Mouse (Mus musculus): ENCODE measurements around the gene Prr19. TPM values are rescaled to one million over a fixed set of nuclear protein-coding genes. Genes with fewer than 3 reads are reported as not detected.

Prr19 gene
- polyA plus RNA-seq, 1 experiment from 2014 or later = 2.3 TPM

DNA sequence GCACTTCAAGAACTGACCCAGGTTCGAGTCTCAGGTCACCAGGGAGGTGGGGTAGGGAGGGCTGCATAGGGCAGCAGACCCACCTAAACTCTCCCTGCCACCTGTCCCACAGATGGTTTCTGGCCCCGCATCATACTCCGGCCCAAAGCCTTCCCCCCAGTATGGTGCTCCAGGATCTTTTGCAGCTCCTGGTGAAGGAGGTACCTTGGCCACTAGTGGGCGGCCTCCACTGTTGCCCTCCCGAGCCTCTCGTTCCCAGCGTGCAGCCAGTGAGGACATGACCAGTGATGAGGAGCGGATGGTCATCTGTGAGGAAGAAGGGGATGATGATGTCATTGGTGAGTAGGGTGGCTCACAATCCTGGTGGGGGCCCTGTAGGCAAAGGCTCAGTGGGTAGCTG, 14.2 kb upstream of the Prr19 start:
- WGBS = 80% methylated on average over 8 of the region's 8 CpGs
- no peak overlapping the region for H3K27ac ChIP-seq

DNA sequence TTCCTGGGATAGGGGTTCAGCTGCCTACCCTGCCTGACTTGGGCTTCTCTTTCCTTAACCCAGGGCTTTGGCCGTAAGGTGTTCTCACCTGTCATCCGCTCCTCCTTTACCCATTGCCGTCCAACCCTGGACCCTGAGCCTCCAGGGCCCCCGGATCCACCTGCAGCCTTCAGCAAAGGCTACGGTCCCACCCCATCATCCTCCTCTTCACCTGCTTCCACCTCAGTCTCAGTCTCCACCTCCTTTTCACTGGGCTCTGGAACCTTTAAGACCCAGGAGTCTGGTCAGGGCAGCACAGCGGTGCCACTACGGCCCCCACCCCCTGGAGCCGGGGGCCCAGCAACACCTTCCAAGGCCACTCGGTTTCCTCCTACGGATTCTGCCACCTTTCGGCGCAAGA, 13.2 kb upstream of the Prr19 start:
- 98% methylated on average over 12 of the region's 12 CpGs for WGBS
- ATAC-seq (ENCODE audit: low FRiP score) = no peak
- H3K9ac ChIP-seq = no peak overlapping the region

More for the DNA sequence above, 14.2 kb upstream of the Prr19 start:
- Histone ChIP-seq H3K4me1 (replicated peaks) (peaks cover 51% of the 10 kb centered on the region), H3K36me3 (peaks cover 74% of the 10 kb centered on the region), H3K9me3 (no peaks in the 10 kb centered on the region), H3K4me3 (no peak overlapping the region), H3K4me2 (no peak overlapping the region), H3K9ac (0 out of 2 replicates have a peak overlapping the region, but pooled peaks have one; percentile 43), H3K27me3 (no peaks in the 10 kb centered on the region)
- no peak for ATAC-seq (ENCODE audit: low FRiP score)

DNA sequence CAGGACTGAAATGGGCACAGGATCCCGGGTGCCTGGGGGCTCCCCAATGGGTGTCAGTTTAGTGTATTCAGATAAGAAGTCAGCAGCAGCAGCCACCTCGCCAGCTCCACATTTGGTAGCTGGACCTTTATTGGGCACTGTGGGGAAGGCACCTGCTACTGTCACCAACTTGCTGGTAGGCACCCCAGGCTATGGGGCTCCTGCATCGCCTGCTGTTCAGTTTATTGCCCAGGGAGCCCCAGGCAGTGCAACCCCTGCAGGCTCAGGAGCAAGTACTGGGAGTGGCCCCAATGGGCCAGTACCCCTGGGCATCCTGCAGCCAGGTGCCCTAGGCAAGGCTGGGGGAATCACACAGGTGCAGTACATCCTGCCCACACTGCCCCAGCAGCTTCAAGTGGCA, 12.5 kb upstream of the Prr19 start:
- 93% methylated on average over 3 of the region's 3 CpGs for WGBS

More for the DNA sequence above, 13.2 kb upstream of the Prr19 start:
- Histone ChIP-seq H3K4me1 (replicated peaks) (peaks cover 54% of the 10 kb centered on the region), H3K27me3 (no peaks in the 10 kb centered on the region), H3K27ac (no peak overlapping the region), H3K36me3 (peaks cover 84% of the 10 kb centered on the region), H3K4me2 (no peak overlapping the region), H3K4me3 (no peak overlapping the region), H3K9me3 (no peaks in the 10 kb centered on the region)

DNA sequence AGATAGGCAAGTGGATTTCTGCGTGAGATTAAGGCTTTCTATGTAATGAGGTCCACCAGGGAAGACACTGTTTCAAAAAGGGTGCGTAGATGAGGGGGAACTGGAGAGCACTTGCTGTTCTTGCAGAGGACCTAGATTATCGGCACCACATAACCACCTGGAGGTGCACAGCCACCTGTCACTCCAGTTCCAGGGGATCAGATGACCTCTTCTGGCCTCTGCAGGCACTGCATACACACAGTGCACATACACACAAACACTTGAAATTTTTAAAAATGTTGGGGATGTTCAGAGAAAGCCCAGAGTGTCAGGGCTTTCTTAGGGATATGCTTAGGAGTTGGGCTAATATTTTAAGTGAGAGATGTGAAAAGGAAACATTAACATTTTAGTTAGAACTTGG, 11.3 kb upstream of the Prr19 start:
- no peak overlapping the region for H3K9ac ChIP-seq
- no peak overlapping the region for H3K27ac ChIP-seq
- 96% methylated on average over 3 of the region's 3 CpGs for WGBS
- H3K36me3 ChIP-seq = peaks cover 100% of the 10 kb centered on the region
- peaks cover 44% of the 10 kb centered on the region for H3K4me1 ChIP-seq (replicated peaks)
- no peaks in the 10 kb centered on the region for H3K9me3 ChIP-seq
- no peak for ATAC-seq (ENCODE audit: low FRiP score)
- no peak overlapping the region for H3K4me2 ChIP-seq
- H3K27me3 ChIP-seq = no peaks in the 10 kb centered on the region
- H3K4me3 ChIP-seq = no peak overlapping the region

More for the DNA sequence above, 12.5 kb upstream of the Prr19 start:
- H3K27ac ChIP-seq = 0 out of 2 replicates have a peak overlapping the region, but pooled peaks have one; percentile 35
- peaks cover 50% of the 10 kb centered on the region for H3K4me1 ChIP-seq (replicated peaks)
- H3K4me2 ChIP-seq = no peak overlapping the region
- no peak overlapping the region for H3K9ac ChIP-seq
- H3K27me3 ChIP-seq = no peaks in the 10 kb centered on the region
- no peak overlapping the region for H3K4me3 ChIP-seq
- ATAC-seq (ENCODE audit: low FRiP score) = no peak
- H3K36me3 ChIP-seq = peaks cover 91% of the 10 kb centered on the region
- H3K9me3 ChIP-seq = no peaks in the 10 kb centered on the region

DNA sequence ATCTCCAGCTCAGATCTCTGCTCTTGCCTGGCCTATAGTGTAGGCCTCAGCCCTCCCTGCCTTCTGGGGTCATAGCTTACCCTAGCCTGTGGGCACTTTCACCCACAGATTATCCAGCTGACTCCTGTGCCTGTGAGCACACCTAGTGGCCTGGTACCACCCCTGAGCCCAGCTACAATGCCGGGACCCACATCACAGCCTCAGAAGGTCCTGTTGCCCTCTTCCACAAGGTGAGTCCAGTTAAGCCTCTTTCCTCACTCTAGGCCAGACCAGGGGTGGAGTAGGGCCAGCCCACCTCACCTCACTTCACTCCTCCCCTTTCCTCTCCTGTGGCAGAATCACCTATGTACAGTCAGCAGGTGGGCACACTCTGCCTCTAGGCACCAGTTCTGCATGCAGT, 10.7 kb upstream of the Prr19 start:
- Histone ChIP-seq H3K9ac (no peak overlapping the region), H3K27me3 (no peaks in the 10 kb centered on the region), H3K9me3 (no peaks in the 10 kb centered on the region), H3K4me1 (replicated peaks) (peaks cover 44% of the 10 kb centered on the region), H3K36me3 (peaks cover 100% of the 10 kb centered on the region), H3K4me2 (no peak overlapping the region), H3K4me3 (no peak overlapping the region), H3K27ac (no peak overlapping the region)
- ATAC-seq (ENCODE audit: low FRiP score) = no peak
- 95% methylated on average over 1 of the region's 1 CpGs for WGBS

DNA sequence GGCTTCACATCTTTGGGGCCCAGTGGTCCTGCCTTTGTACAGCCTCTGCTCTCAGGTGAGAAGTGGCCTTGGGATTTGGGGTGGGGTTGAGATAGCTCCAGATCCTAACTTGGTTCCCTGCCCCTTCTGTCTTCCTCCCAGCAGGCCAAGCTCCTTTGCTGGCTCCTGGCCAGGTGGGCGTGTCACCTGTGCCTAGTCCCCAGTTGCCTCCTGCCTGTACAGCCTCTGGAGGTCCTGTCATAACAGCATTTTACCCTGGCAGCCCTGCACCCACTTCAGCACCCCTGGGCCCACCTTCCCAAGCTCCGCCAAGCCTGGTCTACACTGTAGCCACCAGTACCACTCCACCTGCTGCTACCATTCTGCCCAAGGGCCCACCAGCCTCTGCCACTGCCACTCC, 10.3 kb upstream of the Prr19 start:
- no peak overlapping the region for H3K4me3 ChIP-seq

DNA sequence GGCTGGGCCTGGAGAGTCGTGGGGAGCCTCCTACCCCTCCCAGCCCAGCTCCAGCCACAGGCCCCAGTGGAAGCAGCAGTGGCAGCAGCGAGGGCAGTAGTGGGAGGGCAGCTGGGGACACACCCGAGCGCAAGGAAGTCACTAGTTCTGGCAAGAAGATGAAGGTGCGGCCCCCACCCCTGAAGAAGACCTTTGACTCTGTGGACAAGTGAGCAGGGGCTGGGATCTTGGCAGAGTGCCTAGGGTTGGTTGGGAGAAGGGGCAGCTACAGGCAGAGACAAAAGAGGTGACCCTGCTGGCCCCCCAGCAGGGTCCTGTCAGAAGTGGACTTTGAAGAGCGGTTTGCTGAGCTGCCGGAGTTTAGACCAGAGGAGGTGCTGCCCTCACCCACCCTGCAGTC, 9.1 kb upstream of the Prr19 start:
- no peak for ATAC-seq (ENCODE audit: low FRiP score)
- H3K4me3 ChIP-seq = no peak overlapping the region
- WGBS = 66% methylated on average over 7 of the region's 7 CpGs
- peak overlapping the region; percentile 55 for H3K27ac ChIP-seq
- no peaks in the 10 kb centered on the region for H3K9me3 ChIP-seq
- no peak overlapping the region for H3K4me2 ChIP-seq
- peak overlapping the region; percentile 49; the same call in 1 of the 2 replicates for H3K9ac ChIP-seq
- peaks cover 49% of the 10 kb centered on the region for H3K4me1 ChIP-seq (replicated peaks)
- no peaks in the 10 kb centered on the region for H3K27me3 ChIP-seq
- H3K36me3 ChIP-seq = peaks cover 89% of the 10 kb centered on the region

More for the DNA sequence above, 10.3 kb upstream of the Prr19 start:
- ATAC-seq (ENCODE audit: low FRiP score) = 0 out of 2 replicates have a peak, but pooled peaks have one; percentile 15
- no peaks in the 10 kb centered on the region for H3K9me3 ChIP-seq
- H3K4me2 ChIP-seq = no peak overlapping the region
- peaks cover 100% of the 10 kb centered on the region for H3K36me3 ChIP-seq
- 89% methylated on average over 2 of the region's 2 CpGs for WGBS
- no peak overlapping the region for H3K9ac ChIP-seq
- H3K27me3 ChIP-seq = no peaks in the 10 kb centered on the region
- H3K27ac ChIP-seq = peak overlapping the region; percentile 35; the same call in 1 of the 2 replicates
- H3K4me1 ChIP-seq (replicated peaks) = peaks cover 45% of the 10 kb centered on the region

DNA sequence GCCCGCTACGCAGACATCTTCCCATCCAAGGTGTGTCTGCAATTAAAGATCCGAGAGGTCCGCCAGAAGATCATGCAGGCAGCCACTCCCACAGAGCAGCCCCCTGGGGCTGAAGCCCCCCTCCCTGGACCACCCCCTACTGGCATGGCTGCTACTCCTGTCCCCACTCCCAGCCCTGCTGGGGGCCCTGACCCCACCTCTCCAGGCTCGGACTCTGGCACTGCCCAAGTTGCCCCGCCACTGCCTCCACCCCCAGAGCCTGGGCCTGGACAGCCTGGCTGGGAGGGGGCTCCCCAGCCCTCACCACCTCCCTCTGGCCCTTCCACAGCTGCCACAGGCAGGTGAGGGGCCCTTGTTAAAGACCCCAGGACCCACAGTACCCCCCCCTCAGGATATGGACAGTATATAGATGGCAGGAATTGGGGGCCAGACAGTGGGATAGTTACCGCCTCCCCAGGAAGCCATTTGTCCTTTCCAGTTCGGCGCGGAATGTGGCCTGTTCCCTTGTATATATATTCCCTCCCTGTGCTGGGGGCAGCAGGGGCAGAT, 7.9 kb upstream of the Prr19 start:
- H3K27ac ChIP-seq = peak overlapping the region; percentile 64
- no peak overlapping the region for H3K4me3 ChIP-seq
- ATAC-seq (ENCODE audit: low FRiP score) = no peak
- no peaks in the 10 kb centered on the region for H3K27me3 ChIP-seq
- H3K9me3 ChIP-seq = no peaks in the 10 kb centered on the region
- peak overlapping the region; percentile 13; the same call in 1 of the 2 replicates for H3K9ac ChIP-seq
- WGBS = 81% methylated on average over 10 of the region's 10 CpGs
- peaks cover 77% of the 10 kb centered on the region for H3K36me3 ChIP-seq
- no peak overlapping the region for H3K4me2 ChIP-seq
- peaks cover 52% of the 10 kb centered on the region for H3K4me1 ChIP-seq (replicated peaks)

DNA sequence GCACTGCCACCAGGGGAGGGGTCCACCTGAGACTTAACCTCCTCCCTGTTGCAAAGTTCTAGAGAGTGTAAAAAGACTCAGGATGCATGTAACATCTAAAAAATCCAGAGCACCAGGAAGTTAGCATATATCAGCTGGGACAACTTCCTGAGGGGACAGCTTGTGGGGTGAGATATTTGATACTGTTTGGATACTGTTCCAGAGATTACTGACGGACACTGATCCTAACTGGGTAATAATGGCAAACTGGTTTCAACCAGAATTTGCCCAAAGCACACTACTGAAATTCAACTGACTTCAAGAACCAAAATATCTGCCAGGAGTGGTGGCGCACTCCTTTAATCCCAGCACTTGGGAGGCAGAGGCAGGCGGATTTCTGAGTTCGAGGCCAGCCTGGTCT, 6.7 kb upstream of the Prr19 start:
- Histone ChIP-seq H3K4me2 (no peak overlapping the region), H3K27ac (no peak overlapping the region), H3K36me3 (peaks cover 65% of the 10 kb centered on the region), H3K9me3 (no peaks in the 10 kb centered on the region), H3K9ac (no peak overlapping the region), H3K27me3 (no peaks in the 10 kb centered on the region), H3K4me1 (replicated peaks) (peaks cover 58% of the 10 kb centered on the region), H3K4me3 (no peak overlapping the region)
- 92% methylated on average over 4 of the region's 4 CpGs for WGBS
- no peak for ATAC-seq (ENCODE audit: low FRiP score)

DNA sequence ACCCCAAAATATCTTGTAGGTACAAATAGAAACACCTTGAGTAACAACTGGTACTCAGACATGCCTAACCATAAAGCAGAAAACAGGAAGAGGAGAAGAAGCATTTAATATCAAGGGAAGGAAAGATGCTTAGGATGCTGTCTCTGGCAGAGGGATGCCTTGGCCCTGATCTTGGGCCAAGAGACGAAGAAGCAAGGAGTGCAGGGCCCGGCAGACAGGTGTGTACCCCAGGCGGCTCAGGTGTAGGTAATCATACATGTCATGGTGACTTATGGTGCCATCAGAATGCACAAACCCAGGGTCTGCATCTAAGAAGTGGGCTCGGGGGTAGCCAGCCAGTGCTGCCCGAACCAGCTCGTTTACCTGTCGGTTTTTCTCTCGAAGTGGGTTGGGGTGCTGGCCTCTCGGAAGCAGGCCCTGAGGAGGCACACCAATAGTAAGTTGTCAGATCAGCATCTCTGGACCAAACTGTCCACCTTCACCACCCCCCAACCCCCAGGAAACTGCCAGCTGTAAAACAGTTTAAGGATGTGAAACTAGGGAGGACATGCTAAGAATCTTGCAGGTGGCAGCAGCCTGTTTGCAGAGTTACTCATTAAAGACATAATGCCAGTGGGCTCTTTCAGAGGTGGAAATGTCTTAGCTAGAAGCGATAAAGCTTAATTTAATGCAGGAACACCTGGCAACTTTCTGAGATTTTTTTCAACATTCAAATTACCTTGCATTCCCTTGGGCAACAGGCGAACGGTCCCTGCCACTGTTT, 6.1 kb upstream of the Prr19 start:
- Histone ChIP-seq H3K4me2 (peak overlapping the region; percentile 79), H3K36me3 (peaks cover 58% of the 10 kb centered on the region), H3K9me3 (no peaks in the 10 kb centered on the region), H3K27ac (peak overlapping the region; percentile 12; the same call in 1 of the 2 replicates), H3K4me1 (replicated peaks) (peaks cover 58% of the 10 kb centered on the region), H3K4me3 (no peak overlapping the region), H3K27me3 (no peaks in the 10 kb centered on the region), H3K9ac (no peak overlapping the region)
- WGBS = 88% methylated on average over 12 of the region's 12 CpGs
- ATAC-seq (ENCODE audit: low FRiP score) = no peak

DNA sequence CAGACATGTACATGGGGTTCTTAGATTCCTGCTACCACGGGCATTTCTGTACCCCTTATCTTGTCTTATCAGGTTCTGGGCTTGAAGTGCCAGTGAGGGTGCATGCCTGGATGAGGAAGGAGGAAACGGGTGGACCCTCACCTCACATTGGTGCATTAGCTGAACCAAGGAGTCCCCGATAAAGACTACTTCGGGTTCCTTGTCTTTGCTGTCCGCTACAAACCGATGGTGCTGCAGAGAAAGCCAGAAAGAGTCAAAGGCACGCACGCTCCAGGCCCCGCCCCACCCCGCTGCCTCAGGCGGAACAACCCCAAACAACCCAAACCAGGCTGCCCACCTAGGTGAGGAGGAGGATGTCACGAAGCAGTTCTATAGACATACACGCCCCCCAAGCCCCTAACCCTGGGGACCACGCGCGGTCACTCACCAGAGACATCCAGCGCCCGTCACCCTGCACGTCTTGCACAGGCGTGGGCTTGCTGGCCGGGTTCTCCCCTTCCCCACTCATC, 4.2 kb upstream of the Prr19 start:
- peak overlapping the region; percentile 99 for H3K27ac ChIP-seq

DNA sequence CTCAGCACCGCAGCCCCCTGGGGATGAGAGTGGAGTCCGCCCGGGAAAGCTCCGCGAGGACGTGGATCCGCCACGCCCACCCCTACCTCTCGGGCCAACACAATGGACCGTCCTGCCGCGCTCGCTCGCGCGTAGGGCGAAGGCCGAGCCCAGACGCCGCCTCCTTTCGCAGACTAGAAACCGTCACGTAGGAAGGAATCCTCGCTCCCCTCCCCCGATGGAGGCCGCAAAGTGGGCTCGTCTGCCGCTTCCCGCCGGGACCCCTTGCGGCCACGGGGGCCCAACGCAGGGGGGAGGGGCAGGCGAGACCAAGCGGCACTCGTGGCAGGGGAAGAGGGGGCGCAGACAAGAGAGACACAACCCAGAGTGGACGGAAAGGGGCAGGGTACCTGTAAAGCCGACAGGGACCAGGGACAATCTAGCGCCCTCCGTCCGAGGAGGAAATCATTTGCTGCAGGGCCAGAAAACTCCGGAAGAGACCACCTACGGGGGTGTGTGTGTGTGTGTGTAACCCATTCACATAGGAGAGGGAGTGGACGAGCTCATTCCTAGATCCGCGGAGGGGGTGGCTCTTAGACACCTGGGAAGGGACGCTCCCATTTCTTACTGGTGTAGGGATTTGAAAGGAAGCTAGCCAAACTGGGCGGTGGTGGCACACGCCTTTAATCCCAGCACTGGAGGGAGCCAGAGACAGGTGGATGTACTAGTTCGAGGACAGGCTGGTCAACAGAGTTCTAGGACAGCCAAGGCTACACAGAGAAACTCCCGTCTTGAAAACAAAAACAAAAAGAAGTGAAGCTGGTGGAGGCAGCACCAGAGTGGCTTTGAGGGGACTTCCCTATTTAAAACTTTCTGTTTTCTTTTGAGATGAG, 3.5 kb upstream of the Prr19 start, which contains the start of gene Pafah1b3:
Gene Pafah1b3 (minus strand): TSS at position 533 of the 872 bp plus-strand sequence.
- Histone ChIP-seq H3K27ac (peak within 1 kb of the TSS; percentile 99), H3K9ac (peak within 1 kb of the TSS; percentile 96), H3K27me3 (no peaks in the 10 kb centered on the region), H3K9me3 (no peaks in the 10 kb centered on the region), H3K4me1 (replicated peaks) (peaks cover 38% of the 10 kb centered on the region), H3K4me2 (peak within 1 kb of the TSS; percentile 79), H3K36me3 (peaks cover 33% of the 10 kb centered on the region), H3K4me3 (peak within 1 kb of the TSS; percentile 85)
- peak; percentile 92 for ATAC-seq (ENCODE audit: low FRiP score)
- WGBS = under 1% methylated on average over 48 of the region's 52 CpGs

More for the DNA sequence above, 4.2 kb upstream of the Prr19 start:
- Histone ChIP-seq H3K36me3 (peaks cover 40% of the 10 kb centered on the region), H3K4me3 (peak overlapping the region; percentile 85), H3K4me2 (peak overlapping the region; percentile 79), H3K9me3 (no peaks in the 10 kb centered on the region), H3K27me3 (no peaks in the 10 kb centered on the region), H3K9ac (peak overlapping the region; percentile 96), H3K4me1 (replicated peaks) (peaks cover 44% of the 10 kb centered on the region)
- ATAC-seq (ENCODE audit: low FRiP score) = no peak
- 1% methylated on average over 21 of the region's 21 CpGs for WGBS

Data from hindbrain, embryonic 13.5 days (tissue).